Mouse (Mus musculus): ENCODE results near the gene Syt16. TPM values are rescaled to one million over a fixed set of nuclear protein-coding genes. Genes with fewer than 3 reads are reported as not detected.

Gene Syt16
- total and polyA plus RNA-seq, 2 experiments from 2014 or later: 67.6 to 90.9 TPM

- Histone ChIP-seq H3K27ac (peak overlapping the region; percentile 45), H3K9me3 (ENCODE audit: low read length) (no peaks in the 10 kb centered on the region), H3K9ac (replicated peaks; ENCODE audit: low read length) (no peak overlapping the region), H3K36me3 (ENCODE audit: insufficient read depth, low read length) (peaks cover 50% of the 10 kb centered on the region), H3K4me2 (ENCODE audit: low read depth, low read length) (0 out of 2 replicates have a peak overlapping the region, but pooled peaks have one; percentile 5), H3K4me3 (ENCODE audit: low read length) (no peak overlapping the region), H3K4me1 (ENCODE audit: insufficient read depth, low read length) (0 out of 2 replicates have a peak, but pooled peaks cover 3% of the 10 kb centered on the region), H3K27me3 (ENCODE audit: insufficient read depth, low read length) (no peaks in the 10 kb centered on the region)
- no peak for TF ChIP-seq CTCF (IDR thresholded peaks at IDR 0.05; ENCODE audit: low read depth)
- peak; percentile 96 for ATAC-seq
- DNase-seq (ENCODE audit: low spot score): peak; percentile 94
- WGBS: 38% methylated on average over 14 of the region's 14 CpGs
These were observed 14.9 kb upstream of the Syt16 start for GRCm38 (mm10) chr12:73982533-73982932.

- 0 out of 2 replicates have a peak, but pooled peaks cover 3% of the 10 kb centered on the region for H3K4me1 ChIP-seq (ENCODE audit: insufficient read depth, low read length)
- no peak for TF ChIP-seq CTCF (IDR thresholded peaks at IDR 0.05; ENCODE audit: low read depth)
- no peaks in the 10 kb centered on the region for H3K9me3 ChIP-seq (ENCODE audit: low read length)
- H3K27me3 ChIP-seq (ENCODE audit: insufficient read depth, low read length): no peaks in the 10 kb centered on the region
- no peak overlapping the region for H3K9ac ChIP-seq (replicated peaks; ENCODE audit: low read length)
- H3K4me2 ChIP-seq (ENCODE audit: low read depth, low read length): no peak overlapping the region
- DNase-seq (ENCODE audit: low spot score) (peak; percentile 28), ATAC-seq (no peak)
- peaks cover 23% of the 10 kb centered on the region; the same call in 1 of the 2 replicates for H3K36me3 ChIP-seq (ENCODE audit: insufficient read depth, low read length)
- no peak overlapping the region for H3K4me3 ChIP-seq (ENCODE audit: low read length)
- 70% methylated on average over 7 of the region's 7 CpGs for WGBS
- H3K27ac ChIP-seq: no peak overlapping the region
These were observed 11.2 kb upstream of the Syt16 start for GRCm38 (mm10) chr12:73986299-73986698.

GRCm38 (mm10) chr12:73988393-73989008 is 9.0 kb upstream of the Syt16 start:
- peak; percentile 66; the same call in 1 of the 2 replicates for ATAC-seq
- DNase-seq (ENCODE audit: low spot score): no peak
- 79% methylated on average over 4 of the region's 4 CpGs for WGBS

GRCm38 (mm10) chr12:73989594-73989993 is 7.9 kb upstream of the Syt16 start:
- no peak overlapping the region for H3K9ac ChIP-seq (replicated peaks; ENCODE audit: low read length)
- H3K4me3 ChIP-seq (ENCODE audit: low read length): no peak overlapping the region
- no peaks in the 10 kb centered on the region for H3K9me3 ChIP-seq (ENCODE audit: low read length)
- ATAC-seq: no peak
- H3K4me1 ChIP-seq (ENCODE audit: insufficient read depth, low read length): no peaks in the 10 kb centered on the region
- no peaks in the 10 kb centered on the region for H3K27me3 ChIP-seq (ENCODE audit: insufficient read depth, low read length)
- peaks cover 9% of the 10 kb centered on the region; the same call in 1 of the 2 replicates for H3K36me3 ChIP-seq (ENCODE audit: insufficient read depth, low read length)
- no peak overlapping the region for H3K4me2 ChIP-seq (ENCODE audit: low read depth, low read length)
- no peak overlapping the region for H3K27ac ChIP-seq
- DNase-seq (ENCODE audit: low spot score): peak; percentile 33
- TF ChIP-seq CTCF (IDR thresholded peaks at IDR 0.05; ENCODE audit: low read depth): peak; percentile 76

More at GRCm38 (mm10) chr12:73988393-73989008, 9.0 kb upstream of the Syt16 start:
- H3K27me3 ChIP-seq (ENCODE audit: insufficient read depth, low read length): no peaks in the 10 kb centered on the region
- peaks cover 14% of the 10 kb centered on the region; the same call in 1 of the 2 replicates for H3K36me3 ChIP-seq (ENCODE audit: insufficient read depth, low read length)
- H3K4me1 ChIP-seq (ENCODE audit: insufficient read depth, low read length): no peaks in the 10 kb centered on the region
- no peak overlapping the region for H3K4me3 ChIP-seq (ENCODE audit: low read length)
- TF ChIP-seq CTCF (IDR thresholded peaks at IDR 0.05; ENCODE audit: low read depth): no peak
- no peak overlapping the region for H3K4me2 ChIP-seq (ENCODE audit: low read depth, low read length)
- H3K27ac ChIP-seq: no peak overlapping the region
- H3K9me3 ChIP-seq (ENCODE audit: low read length): no peaks in the 10 kb centered on the region
- H3K9ac ChIP-seq (replicated peaks; ENCODE audit: low read length): no peak overlapping the region

- peak overlapping the region; percentile 82 for H3K9ac ChIP-seq (replicated peaks; ENCODE audit: low read length)
- peak overlapping the region; percentile 64 for H3K4me3 ChIP-seq (ENCODE audit: low read length)
- ATAC-seq: peak; percentile 27
- H3K27me3 ChIP-seq (ENCODE audit: insufficient read depth, low read length): no peaks in the 10 kb centered on the region
- no peaks in the 10 kb centered on the region for H3K36me3 ChIP-seq (ENCODE audit: insufficient read depth, low read length)
- H3K9me3 ChIP-seq (ENCODE audit: low read length): no peaks in the 10 kb centered on the region
- peak overlapping the region; percentile 73 for H3K4me2 ChIP-seq (ENCODE audit: low read depth, low read length)
- WGBS: 42% methylated on average over 12 of the region's 12 CpGs
- TF ChIP-seq CTCF (IDR thresholded peaks at IDR 0.05; ENCODE audit: low read depth): no peak
- H3K27ac ChIP-seq: peak overlapping the region; percentile 74
- no peaks in the 10 kb centered on the region for H3K4me1 ChIP-seq (ENCODE audit: insufficient read depth, low read length)
- DNase-seq (ENCODE audit: low spot score): peak; percentile 54
These were observed 560 bp upstream of the Syt16 start for GRCm38 (mm10) chr12:73996906-73997296.

- H3K27me3 ChIP-seq (ENCODE audit: insufficient read depth, low read length): no peaks in the 10 kb centered on the region
- no peak for DNase-seq (ENCODE audit: low spot score)
These were observed 631 bp downstream of the Syt16 start for GRCm38 (mm10) chr12:73998128-73998456.

GRCm38 (mm10) chr12:74002449-74002848 is 5.0 kb downstream of the Syt16 start:
- no peaks in the 10 kb centered on the region for H3K9me3 ChIP-seq (ENCODE audit: low read length)
- no peaks in the 10 kb centered on the region for H3K27me3 ChIP-seq (ENCODE audit: insufficient read depth, low read length)
- no peak overlapping the region for H3K4me3 ChIP-seq (ENCODE audit: low read length)
- 89% methylated on average over 9 of the region's 9 CpGs for WGBS
- H3K27ac ChIP-seq: no peak overlapping the region
- no peak overlapping the region for H3K4me2 ChIP-seq (ENCODE audit: low read depth, low read length)
- no peaks in the 10 kb centered on the region for H3K36me3 ChIP-seq (ENCODE audit: insufficient read depth, low read length)
- ATAC-seq (no peak), DNase-seq (ENCODE audit: low spot score) (no peak)
- H3K9ac ChIP-seq (replicated peaks; ENCODE audit: low read length): no peak overlapping the region
- TF ChIP-seq CTCF (IDR thresholded peaks at IDR 0.05; ENCODE audit: low read depth): no peak
- H3K4me1 ChIP-seq (ENCODE audit: insufficient read depth, low read length): no peaks in the 10 kb centered on the region

More at GRCm38 (mm10) chr12:73998128-73998456, 631 bp downstream of the Syt16 start:
- H3K4me1 ChIP-seq (ENCODE audit: insufficient read depth, low read length): no peaks in the 10 kb centered on the region
- peak overlapping the region; percentile 64 for H3K4me3 ChIP-seq (ENCODE audit: low read length)
- peak; percentile 30; the same call in 1 of the 2 replicates for ATAC-seq
- no peaks in the 10 kb centered on the region for H3K36me3 ChIP-seq (ENCODE audit: insufficient read depth, low read length)
- no peaks in the 10 kb centered on the region for H3K9me3 ChIP-seq (ENCODE audit: low read length)
- H3K4me2 ChIP-seq (ENCODE audit: low read depth, low read length): peak overlapping the region; percentile 73
- H3K27ac ChIP-seq: peak overlapping the region; percentile 74
- TF ChIP-seq CTCF (IDR thresholded peaks at IDR 0.05; ENCODE audit: low read depth): no peak
- WGBS: 20% methylated on average over 5 of the region's 5 CpGs
- peak overlapping the region; percentile 82 for H3K9ac ChIP-seq (replicated peaks; ENCODE audit: low read length)

All from hindbrain, postnatal 0 days (tissue).